Mouse (Mus musculus) cortical plate, adult 2 months (tissue): ENCODE data around the gene Ablim1.

Source experiments
- CTCF ChIP-seq: fragments of 200-500 bp; IDR thresholded peaks from 2 replicates; pipeline ENCODE4 v1.5.1; 2011; ENCODE audit warnings: mild to moderate bottlenecking, control low read depth, low read length; ENCODE audit not compliant: insufficient read depth; ENCODE audit errors: extremely low read depth
- POLR2A ChIP-seq: fragments of 200-500 bp; IDR thresholded peaks from 2 replicates; pipeline ENCODE4 v1.6.1; 2011; ENCODE audit warnings: mild to moderate bottlenecking, low read length, control low read depth; ENCODE audit not compliant: insufficient read depth; ENCODE audit errors: extremely low read depth

DNA sequence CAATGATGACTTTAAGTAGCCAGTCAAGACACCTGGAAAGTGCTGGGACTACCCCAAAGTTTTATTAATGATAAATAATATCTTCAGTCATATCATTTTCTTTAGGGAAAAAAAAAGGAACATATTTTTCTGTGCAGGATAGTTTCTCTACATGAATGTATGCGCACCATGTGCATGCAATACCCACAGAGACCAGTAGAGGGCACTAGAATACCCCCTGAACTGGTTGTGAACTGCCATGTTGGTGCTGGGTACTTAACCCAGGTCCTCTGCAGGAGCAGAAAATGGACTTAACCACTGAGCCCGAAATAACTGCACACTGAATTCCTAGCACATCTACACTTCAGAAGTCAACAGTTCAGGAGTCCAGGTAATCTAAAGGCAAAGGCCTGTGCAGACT is 257.2 kb downstream of the Ablim1 start:
- no peak for TF ChIP-seq CTCF
- no peak for TF ChIP-seq POLR2A
